Mouse (Mus musculus): Measurements from ENCODE around the gene Pard3.

Gene Pard3

DNA sequence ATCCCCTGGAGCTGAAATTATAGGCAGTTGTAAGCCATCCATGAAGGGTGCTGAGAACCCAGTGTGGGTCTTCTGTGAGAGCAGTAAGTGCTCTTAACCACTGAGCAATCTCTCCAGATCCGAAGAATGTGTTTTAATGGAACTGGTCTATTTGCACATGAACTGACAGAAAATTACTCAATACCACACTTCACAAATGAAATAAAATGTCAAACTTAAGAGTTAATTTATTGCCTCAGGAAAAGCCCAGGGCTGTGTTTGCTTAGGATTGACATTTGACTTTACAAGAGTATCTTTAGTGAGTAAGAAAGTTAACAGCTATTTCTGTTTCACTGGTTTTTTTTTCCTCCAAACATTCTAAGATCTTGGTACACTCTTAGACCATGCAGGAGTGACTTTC lies 23.7 kb downstream of the Pard3 start:
- DNase-seq (ENCODE audit: low read depth): no peak

DNA sequence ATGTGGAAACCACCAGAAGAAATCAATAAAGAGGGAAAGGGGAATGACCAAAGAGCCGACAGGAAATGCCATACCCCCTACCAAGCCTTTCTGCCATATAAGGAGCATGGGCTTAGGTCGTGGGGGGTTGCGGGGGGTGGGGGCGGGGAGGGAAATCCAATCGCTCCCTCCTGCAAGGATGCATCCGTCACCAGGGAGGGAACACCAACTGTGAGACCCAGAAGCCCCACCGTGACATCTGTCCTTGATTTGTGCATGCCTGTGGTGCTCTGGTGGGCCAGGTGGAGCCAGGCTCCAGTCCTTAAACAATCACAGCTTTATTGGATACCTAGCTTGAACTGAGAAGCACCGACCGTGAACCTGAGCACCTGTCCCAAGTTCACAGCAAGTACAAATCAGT lies 24.7 kb downstream of the Pard3 start:
- DNase-seq (ENCODE audit: low read depth): no peak

DNA sequence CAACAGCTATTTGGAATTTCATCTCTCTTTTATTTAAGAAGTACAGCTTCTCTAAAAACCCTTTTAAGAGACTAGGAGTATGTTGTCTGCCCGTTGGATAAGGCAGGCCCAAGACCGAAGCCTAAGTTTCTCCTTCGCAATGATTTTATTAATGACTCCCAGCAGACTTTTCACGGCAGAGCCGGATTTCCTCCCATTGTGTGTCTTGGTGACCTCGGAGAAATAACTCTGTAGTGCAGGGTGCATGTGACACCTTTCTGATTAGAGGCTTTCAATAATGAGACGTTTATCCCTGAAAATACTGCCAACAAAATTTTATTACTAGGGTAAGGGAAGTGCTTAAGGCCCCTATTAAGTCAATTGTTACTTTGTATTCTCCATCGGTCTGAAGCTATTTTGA lies 25.3 kb downstream of the Pard3 start:
- no peak for DNase-seq (ENCODE audit: low read depth)

GRCm38 (mm10) chr8:127090435-127090834 lies 26.7 kb downstream of the Pard3 start:
- DNase-seq (ENCODE audit: low read depth): no peak

- DNase-seq (ENCODE audit: low read depth): no peak
Observed at GRCm38 (mm10) chr8:127091936-127092335, 28.2 kb downstream of the Pard3 start.

GRCm38 (mm10) chr8:127092383-127093112 lies 28.9 kb downstream of the Pard3 start:
- no peak for DNase-seq (ENCODE audit: low read depth)

DNA sequence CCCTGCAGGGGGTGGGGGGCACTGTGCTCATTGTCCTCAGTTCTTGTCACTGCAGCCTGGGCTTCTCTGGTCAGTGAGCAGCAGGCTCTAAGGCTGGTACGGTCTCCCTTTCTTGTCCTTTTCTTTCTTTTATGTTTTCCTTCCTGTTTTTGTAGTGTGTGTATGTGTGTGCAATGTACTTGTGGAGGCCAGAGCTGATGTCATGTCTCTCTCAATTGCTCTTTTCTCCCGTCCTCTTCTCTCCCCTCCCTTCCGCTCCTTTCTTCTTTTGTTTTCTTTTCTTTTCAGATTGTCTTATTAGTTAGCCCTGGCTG lies 29.4 kb downstream of the Pard3 start:
- no peak for DNase-seq (ENCODE audit: low read depth)

DNA sequence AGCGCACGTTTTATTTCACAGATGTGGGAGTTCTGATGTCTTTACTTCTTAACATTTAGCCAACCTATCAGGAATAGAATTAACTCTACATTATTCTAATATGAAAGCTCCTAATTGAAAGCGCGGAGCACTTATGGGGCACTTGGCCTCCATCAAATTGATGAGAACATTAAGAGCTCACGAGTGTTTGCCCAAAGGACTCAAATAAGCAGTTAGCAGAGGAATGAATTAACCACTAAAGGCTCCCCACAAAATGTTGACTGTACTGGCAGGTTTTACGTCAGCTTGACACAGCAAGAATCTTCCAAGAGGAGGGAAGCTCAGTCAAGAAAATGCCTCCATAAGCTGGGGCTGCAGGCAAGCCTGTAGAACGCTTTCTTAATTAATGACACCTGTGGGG lies 32.1 kb downstream of the Pard3 start:
- no peak for DNase-seq (ENCODE audit: low read depth)

GRCm38 (mm10) chr8:127099439-127100090 lies 35.9 kb downstream of the Pard3 start:
- DNase-seq (ENCODE audit: low read depth): no peak

GRCm38 (mm10) chr8:127103256-127103655 lies 39.6 kb downstream of the Pard3 start:
- DNase-seq (ENCODE audit: low read depth): no peak

GRCm38 (mm10) chr8:127104616-127105015 lies 40.9 kb downstream of the Pard3 start:
- DNase-seq (ENCODE audit: low read depth): no peak

- no peak for DNase-seq (ENCODE audit: low read depth)
Observed at GRCm38 (mm10) chr8:127107928-127108327, 44.2 kb downstream of the Pard3 start.

GRCm38 (mm10) chr8:127113209-127113608 lies 49.5 kb downstream of the Pard3 start:
- no peak for DNase-seq (ENCODE audit: low read depth)

- DNase-seq (ENCODE audit: low read depth): no peak
Observed at GRCm38 (mm10) chr8:127115837-127116236, 52.1 kb downstream of the Pard3 start.

- no peak for DNase-seq (ENCODE audit: low read depth)
Observed at GRCm38 (mm10) chr8:127118373-127118861, 54.7 kb downstream of the Pard3 start.

- no peak for DNase-seq (ENCODE audit: low read depth)
Observed at GRCm38 (mm10) chr8:127123391-127123790, 59.7 kb downstream of the Pard3 start.

GRCm38 (mm10) chr8:127124795-127125194 lies 61.1 kb downstream of the Pard3 start:
- DNase-seq (ENCODE audit: low read depth): no peak

- no peak for DNase-seq (ENCODE audit: low read depth)
Observed at GRCm38 (mm10) chr8:127125686-127126683, 62.3 kb downstream of the Pard3 start.

GRCm38 (mm10) chr8:127128781-127129396 lies 65.2 kb downstream of the Pard3 start:
- DNase-seq (ENCODE audit: low read depth): no peak

GRCm38 (mm10) chr8:127134327-127134726 lies 70.6 kb downstream of the Pard3 start:
- no peak for DNase-seq (ENCODE audit: low read depth)

DNA sequence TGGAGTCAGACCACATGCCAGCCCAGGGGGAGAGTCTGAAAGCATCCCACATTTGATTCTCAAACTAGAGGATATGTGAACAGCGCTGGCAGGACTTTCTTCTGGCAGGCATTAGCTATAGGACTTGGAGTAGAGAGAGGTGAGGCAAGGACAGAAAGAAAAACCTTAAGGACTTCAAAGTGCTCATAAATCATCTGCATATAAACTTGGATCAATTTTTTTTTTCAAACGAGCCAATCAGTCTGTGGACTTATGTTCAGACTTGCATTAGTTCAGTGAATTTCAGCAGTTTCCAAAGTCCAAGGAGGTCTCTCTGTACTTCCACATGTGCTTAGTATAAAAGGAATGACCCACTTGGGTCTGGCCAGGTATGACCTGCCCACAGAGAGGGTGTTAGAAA lies 72.5 kb downstream of the Pard3 start:
- no peak for DNase-seq (ENCODE audit: low read depth)

GRCm38 (mm10) chr8:127136781-127137180 lies 73.1 kb downstream of the Pard3 start:
- DNase-seq (ENCODE audit: low read depth): no peak

All from c-Kit-positive CD71-positive TER-119-negative erythroid progenitor cells, embryonic 14.5 days (primary cell).